Mouse (Mus musculus): ENCODE measurements around the gene Cdh3. TPM values are rescaled to one million over a fixed set of nuclear protein-coding genes. Genes with fewer than 3 reads are reported as not detected.
A peak's percentile ranks its signal among the peaks of the same experiment; 100 is the strongest.

The Cdh3 gene
- polyA plus RNA-seq, 2 experiments from 2014 or later: not detected

DNA sequence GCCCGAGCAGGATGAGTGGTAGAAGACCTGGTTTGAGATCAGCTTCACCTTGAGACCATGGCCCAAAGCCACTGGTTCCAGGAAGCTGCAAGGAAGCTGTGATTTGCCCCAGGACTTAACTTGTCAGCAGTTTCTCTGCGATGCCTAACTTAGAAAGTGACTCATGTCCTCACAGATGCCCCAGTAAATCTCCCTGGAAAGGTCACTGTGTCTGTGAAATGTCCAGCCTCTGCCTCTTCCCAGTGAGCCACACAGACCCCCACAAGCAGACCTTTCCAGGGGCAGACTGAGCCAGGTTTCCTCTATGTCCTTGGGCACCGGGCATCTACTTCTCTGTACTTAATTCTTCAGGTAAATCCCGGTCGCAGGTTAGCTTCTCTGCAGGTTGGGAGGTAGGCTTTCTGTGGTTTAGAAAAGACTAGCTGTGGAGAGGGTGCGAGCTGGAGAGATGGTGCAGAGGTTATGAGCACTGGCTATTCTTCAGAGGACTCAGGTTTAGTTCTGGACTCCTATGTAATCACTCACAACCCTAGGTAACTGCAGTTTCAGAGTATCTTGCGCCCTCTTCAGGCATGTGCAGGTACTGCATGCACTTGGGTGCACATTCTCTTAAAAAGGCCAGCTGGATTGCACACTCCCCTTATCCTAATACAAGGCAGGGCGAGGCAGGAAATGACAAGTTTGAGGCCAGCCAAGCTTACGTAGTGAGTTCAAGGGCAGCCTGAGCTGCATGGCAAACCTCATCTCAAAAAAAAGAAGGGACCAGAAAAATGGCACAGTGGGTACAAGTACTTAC is 16.7 kb downstream of the Cdh3 start:
- no peak for ATAC-seq

- ATAC-seq: no peak
These were observed 18.0 kb downstream of the Cdh3 start for GRCm38 (mm10) chr8:106528596-106529249.

DNA sequence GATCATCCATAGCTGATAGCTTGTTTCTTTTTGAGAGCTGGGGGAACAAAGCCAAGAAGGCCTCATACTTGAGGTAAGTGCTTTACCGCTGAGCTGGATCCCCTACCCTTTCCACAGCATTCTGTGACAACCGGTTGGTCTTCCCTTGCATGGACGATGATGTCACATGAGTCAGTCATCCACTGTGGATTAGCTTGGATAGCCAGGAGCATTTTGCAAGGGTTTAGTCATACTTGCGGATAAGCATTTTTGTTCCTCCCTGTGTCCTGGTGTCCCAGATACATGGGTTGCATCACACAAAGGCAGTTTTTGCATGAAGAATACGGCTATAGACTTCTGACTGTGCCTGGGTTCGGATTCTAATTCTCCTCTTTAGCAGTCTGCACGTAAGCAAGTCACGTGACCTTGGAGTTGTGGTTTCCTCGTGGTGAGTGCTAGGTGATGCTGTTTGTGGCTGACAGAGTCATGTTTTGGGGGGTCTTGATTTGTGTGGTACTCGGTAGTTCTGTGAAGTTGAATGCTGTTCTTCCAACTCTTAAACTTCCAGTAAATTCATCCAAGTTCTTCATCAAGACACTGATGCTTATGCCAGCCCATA is 19.3 kb downstream of the Cdh3 start:
- no peak for ATAC-seq

DNA sequence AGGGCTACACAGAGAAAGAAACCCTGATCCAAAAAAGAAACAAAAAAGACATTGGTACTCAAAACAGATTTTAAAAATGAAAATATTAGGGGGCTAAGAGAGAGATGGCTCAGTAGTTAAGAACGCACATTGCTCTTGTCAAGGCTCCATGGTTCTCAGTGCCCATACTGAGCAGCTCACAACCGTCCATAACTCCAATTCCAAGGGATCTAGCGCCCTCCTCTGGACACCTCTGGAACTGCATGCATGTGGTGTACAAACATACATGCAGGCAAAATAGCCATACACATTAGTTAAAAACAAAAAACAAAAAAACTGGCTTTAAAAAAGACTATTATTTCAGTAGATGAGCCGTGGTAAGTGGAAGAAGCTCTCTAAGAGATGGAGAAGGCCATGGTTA is 19.9 kb downstream of the Cdh3 start:
- ATAC-seq: no peak

DNA sequence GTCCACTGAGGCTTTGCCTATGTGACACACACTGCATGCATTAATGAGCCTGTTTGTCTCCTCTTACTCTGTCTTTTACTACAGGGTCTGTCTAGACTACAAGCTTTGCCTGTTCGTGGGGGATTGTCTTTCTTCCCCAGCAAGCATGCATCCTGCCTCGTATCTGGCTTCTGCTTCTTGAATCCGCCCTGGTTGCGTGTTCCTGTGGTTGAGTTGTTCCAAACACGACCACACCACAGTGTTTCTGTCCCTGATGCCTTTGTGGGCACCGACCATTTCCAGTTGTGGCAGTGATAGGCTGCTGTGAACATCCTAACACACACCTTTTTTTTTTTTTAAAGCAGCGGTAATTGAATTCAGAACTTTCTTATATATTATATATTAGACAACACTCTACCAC is 23.0 kb downstream of the Cdh3 start:
- ATAC-seq: no peak

DNA sequence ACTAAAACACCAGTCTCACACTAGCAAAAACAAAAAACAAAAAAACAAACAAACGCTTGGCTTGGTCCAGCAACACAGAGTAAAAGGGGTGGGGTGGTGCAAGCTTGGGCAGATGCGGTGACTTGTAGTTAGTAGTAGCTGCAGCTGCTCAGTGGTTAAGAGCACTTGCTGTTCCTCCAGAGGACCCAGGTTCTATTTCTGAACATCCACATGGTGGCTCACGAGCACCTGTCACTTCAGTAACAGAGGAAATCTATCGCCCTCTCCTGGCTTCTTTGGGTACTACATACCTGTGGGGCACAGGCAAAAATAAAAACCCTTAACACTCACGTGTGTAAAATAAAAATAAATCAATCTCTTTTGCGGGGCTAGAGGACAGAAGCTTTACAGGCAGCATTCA is 23.8 kb downstream of the Cdh3 start:
- ATAC-seq: peak; percentile 37

- ATAC-seq: no peak
These were observed 24.8 kb downstream of the Cdh3 start for GRCm38 (mm10) chr8:106535448-106535847.

DNA sequence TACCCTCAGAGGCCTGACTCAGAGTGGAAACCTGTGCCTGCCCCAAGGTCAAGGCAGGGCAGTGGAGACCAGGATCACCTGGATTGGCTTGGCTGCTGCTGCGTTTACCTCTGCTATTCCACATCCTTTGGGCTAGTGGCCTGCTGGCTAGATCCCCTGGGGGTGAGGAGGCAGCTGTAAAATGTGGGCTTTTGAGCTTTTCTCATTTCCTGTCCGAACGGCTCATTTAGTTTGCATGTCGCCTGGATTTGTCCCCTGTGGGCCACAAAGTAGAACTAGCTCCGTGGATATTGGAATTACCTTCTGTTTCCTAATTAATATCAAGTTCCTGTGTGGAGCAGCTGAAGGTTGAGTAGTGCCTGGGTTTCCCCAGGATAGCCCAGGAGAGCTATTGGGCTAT is 28.5 kb downstream of the Cdh3 start:
- ATAC-seq: no peak

DNA sequence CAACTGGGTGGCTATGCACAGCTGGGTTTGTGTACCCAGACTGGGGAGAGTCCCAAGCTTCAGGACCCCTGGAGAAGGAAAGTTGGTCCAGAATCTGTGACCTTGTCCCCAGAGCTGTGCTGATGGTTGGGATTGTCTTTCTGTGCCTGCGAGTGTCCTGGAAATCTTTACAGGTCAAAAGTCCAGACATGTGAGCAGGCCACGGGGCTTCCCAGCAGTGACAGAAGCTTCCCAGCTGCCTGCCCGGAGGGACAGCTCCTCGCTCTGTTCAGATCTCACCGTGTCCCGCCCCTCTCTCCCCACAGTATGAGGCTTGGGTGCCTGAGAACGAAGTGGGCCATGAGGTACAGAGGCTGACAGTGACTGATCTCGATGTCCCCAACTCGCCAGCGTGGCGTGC is 30.3 kb downstream of the Cdh3 start:
- ATAC-seq: no peak

GRCm38 (mm10) chr8:106543043-106543442 is 32.4 kb downstream of the Cdh3 start:
- ATAC-seq: no peak

GRCm38 (mm10) chr8:106545149-106545548 is 34.5 kb downstream of the Cdh3 start:
- no peak for ATAC-seq

- no peak for ATAC-seq
These were observed 36.1 kb downstream of the Cdh3 start for GRCm38 (mm10) chr8:106546746-106547145.

GRCm38 (mm10) chr8:106548366-106548936 is 37.8 kb downstream of the Cdh3 start:
- no peak for ATAC-seq

DNA sequence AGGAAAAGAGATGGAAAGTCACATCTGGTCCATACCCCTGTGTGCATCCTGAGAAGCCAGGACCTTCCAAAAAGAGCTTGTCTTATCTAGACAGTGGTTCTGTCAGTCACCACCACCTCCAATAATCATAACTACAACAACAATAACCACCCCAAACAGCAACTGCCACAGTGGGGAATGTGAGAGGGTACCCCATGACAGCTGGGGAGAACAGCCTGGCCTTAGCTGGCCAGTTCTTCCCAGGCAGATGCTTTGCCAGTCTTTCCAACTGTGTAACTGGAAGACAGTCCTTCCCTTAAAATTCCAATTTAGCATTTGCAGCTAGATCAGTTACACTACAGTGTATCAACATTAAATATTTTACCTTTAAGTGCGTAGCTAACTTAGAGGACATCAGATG is 40.2 kb downstream of the Cdh3 start:
- ATAC-seq: no peak

GRCm38 (mm10) chr8:106554011-106554410 is 43.3 kb downstream of the Cdh3 start:
- ATAC-seq: no peak

DNA sequence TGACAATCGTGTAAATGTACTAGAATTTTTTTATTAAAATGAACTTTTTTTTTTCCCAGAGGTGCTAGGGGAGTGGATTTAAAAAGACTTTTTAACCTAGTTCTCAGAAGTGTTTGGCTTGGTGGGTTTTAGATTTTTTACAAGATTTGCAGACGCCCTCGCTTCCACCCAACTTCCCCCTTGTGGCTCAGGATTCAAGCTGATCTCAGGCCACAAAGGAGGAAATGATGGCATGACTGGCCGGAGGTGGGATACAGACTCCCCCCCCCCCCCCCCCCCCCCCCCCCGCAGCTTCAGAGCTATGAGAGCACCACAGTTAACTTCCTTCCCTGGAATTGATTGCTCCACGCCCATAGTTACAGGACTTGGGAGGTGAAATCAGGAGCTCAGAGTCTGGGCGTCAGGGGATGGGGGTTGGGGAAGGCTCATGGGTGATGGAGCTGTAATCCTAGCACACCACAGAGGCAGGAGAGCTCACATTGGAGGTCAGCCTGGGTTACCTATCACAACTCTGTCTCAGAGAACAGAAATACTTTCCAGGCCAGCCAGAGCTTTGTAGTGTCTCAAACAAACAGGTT is 45.5 kb downstream of the Cdh3 start:
- no peak for ATAC-seq

GRCm38 (mm10) chr8:106559844-106560243 is 49.2 kb downstream of the Cdh3 start:
- no peak for ATAC-seq

- ATAC-seq: peak; percentile 94
These were observed 50.6 kb downstream of the Cdh3 start for GRCm38 (mm10) chr8:106561097-106561865.

- ATAC-seq: peak; percentile 59
These were observed 53.0 kb downstream of the Cdh3 start for GRCm38 (mm10) chr8:106563691-106564182.

- ATAC-seq: no peak
These were observed 58.3 kb downstream of the Cdh3 start for GRCm38 (mm10) chr8:106569006-106569405.

DNA sequence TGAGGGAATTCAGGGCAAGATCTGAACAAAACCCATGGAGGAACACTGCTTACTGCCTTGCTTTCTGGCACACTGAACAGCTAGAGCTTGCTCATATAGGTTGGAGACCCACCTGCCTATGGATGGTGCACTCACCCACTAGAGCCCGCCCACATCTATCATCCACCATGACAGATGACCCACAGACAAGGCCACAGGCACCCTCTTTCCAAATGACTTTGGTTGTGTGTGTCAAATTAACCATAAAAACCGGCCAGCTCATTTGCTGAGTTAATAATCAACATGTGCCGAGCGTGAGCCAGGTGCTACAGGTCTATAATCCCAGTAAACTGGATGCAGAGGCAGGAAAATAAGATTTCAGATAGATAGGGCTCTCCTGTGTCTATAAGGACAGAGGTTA is 59.7 kb downstream of the Cdh3 start:
- ATAC-seq: no peak

GRCm38 (mm10) chr8:106571551-106572172 is 61.0 kb downstream of the Cdh3 start:
- no peak for ATAC-seq

Data from CD4-positive, CD25-positive, alpha-beta regulatory T cell, adult 4 months (primary cell).